Mouse (Mus musculus) A20 (cell line): Measurements from ENCODE around the gene Map4k5.
A peak's percentile ranks its signal among the peaks of the same experiment; 100 is the strongest.

Experiments
- DNase-seq: peaks from one replicate; pipeline ENCODE4 v3.0.0-alpha.2; 2011; ENCODE audit warnings: low read depth, low spot score

Gene Map4k5

DNA sequence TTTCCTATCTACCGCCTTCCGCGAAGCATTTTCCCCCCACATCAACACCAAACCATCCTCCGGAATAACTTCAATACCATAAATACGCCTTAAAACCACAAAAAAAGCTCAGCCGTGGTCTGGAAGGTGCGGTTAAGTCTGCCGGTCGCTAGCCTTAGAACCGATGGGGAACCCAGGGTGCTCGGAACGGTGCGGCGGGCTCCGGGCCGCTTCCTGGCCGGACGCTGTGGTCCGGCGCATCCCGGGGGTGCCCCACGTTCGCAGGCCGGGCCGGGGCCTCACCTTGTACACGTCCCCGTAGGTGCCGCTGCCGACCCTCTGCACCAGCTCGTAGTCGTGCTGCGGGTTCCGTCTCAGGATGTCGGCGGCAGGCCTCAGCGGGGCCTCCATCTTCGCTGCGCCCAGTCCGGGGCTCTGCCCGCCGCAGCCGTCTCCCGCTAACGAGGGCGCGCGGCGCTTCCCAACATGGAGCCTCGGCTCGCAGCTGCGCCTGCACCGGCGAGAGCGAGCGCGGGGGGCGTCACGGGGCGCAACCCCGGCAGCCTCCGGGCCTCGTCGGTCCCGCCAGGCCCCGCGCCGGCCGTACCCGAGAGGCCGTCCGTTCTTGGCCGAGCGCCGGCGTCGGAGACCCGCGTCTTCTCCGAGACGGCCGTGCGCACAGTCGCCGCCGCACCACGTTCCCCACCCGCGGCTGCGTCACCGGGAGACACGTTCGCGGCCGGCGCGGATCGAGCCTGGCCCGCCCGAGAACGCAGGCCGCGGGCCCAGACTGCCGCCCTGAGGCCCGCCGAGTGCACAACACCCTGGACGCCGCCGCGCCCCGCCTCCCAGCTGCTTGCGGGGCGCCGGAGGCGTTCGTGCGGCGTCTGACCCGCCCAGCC, at the start of gene Map4k5, which contains the start of gene Atl1:
TSS of gene Map4k5 (minus strand) at position 830 of the 881 bp plus-strand sequence.
TSS of gene Atl1 (plus strand) at position 244 of the 881 bp plus-strand sequence.
- peak; percentile 90 for DNase-seq

DNA sequence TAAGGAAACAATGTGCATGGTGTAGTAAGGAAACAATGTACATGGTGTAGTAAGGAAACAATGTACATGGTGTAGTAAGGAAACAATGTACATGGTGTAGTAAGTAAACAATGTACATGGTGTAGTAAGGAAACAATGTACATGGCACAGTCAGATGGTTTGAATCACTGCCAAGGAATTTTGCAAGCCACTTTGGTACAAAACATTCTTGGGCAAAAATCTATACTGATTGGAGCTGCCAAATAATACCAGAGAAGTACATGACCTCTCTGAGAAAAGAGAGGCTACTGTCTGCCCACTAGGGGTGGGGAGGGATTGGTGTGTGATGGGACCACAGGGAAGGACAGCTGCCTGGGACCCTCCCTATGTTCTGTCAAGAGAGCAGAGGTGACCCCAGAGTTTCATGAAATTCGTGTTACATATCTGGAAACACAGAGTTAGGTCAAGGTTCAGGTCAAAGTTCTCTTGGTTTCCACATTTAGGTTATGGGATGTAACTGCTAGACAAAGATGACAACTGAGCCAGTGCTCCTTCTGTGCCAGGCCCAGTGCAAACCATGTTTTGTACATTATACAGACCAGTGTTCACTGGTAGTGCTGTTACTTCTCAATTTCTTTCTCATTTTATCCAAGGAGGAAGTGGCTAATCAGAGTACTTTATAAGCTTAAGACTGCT, 48.8 kb upstream of the Map4k5 start:
- no peak for DNase-seq

DNA sequence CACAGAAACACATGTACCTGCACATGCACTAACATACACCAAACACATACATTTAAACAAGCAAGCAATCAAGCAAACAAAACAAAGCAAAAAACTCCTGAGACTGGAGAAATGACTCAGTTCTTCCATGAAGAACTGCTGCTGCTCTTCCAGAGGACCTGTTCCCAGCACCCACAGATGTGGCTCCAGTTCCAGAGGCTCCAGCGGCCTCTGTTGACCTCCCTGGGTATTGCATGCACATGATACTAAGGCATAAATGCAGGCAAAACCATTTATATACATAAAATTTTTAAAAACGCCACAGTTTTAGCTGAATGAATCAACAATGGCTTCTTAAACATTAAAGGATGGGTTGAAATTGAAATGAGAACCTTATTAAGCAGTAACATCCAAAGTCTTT, 46.3 kb upstream of the Map4k5 start:
- DNase-seq = peak; percentile 48

DNA sequence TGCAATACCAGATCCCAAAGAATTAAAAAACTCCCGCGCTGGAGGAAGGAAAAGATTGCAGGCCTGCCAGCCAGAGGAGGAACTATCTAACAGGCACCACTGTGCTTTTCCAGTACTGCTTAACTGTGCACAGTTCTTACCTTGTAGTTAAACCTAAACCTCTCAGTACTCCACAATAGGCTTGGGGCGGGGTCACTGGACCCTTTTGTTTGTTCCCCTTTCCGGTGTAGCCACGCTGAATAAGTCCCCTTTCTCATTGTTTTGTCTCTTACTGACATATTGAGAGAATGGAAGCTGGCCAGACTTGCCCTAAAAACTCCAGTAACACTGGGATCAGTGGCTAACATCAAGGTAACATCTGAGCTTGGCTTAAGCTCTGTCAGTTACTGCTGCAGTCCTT, 44.7 kb upstream of the Map4k5 start:
- no peak for DNase-seq

GRCm38 (mm10) chr12:69926716-69927115, 33.7 kb upstream of the Map4k5 start:
- no peak for DNase-seq

DNA sequence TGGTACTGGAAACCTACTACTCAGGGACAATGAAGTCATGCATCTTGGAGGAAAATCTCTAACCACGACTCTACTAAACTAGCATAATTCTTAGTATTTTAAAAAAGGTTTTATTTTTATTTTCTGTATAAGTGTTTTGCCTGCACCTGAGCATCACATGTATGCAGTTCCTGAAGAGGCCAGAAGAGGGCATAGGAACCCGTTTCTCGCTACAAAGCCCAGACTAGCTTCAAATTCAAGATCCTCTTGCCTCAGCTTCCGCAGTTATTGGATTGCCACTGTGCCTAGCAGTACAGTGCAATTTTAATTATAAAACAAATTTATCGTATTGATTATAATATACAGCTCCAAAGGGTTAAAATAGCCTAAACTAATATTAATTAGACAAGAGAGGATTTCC, 31.0 kb upstream of the Map4k5 start:
- peak; percentile 74 for DNase-seq

- no peak for DNase-seq
These were observed 30.6 kb upstream of the Map4k5 start for GRCm38 (mm10) chr12:69923603-69924002.

DNA sequence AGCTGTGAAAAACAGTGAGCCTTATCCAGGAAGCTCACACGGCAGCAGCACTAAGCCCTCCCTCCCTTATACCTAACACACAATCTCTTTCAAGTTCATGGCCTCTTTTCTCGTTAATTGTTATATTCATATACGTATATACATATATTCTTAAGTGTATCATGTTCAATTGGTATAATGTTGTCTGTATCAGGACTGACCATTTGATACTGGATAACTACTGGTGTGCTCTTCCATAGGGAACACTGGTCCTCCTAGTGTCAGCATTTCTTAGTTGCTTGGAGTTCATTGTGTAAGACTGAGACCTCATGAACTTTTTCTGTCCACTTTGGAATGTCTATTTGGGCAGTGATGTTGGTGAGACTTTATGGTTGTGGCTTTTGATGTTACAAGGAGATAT, 30.1 kb upstream of the Map4k5 start:
- DNase-seq = no peak

- DNase-seq = no peak
These were observed 29.1 kb upstream of the Map4k5 start for GRCm38 (mm10) chr12:69922099-69922498.

DNA sequence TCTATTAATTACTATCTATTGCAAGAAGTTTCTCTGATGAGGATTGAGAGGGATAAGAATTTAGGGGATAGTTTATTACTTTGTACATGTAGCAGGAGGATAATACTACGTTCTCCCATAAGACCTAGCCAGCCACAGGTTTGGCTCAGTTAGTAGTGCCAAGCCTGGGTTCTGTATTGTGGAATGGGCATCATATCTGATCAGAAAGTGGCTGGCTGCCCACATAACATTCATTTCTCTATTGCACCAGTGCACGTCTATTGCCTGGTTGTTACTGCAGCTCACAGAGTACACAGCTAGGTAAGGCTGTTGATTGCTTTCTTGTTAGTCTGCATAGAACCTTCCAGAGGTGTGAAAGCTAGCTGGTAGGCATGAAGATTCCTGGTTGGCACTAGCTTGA, 24.9 kb upstream of the Map4k5 start:
- no peak for DNase-seq

DNA sequence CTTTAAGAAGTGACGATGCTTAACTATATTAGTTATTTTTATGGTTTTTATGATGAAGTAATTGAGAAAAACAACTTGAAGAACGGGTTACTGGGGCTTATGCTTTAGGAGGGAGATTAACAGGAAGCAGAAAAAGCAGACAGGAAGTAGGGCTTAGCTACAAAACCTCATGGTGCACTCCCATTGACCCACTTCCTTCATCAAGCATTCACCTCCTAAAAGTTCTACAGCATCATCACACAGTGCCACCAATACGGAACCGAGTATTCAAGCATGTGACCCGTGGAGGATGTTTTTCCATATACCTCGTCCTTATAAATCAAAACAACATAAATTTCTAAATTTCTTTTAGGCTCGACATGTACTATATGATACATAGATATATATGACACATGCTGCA, 19.7 kb upstream of the Map4k5 start:
- no peak for DNase-seq

DNA sequence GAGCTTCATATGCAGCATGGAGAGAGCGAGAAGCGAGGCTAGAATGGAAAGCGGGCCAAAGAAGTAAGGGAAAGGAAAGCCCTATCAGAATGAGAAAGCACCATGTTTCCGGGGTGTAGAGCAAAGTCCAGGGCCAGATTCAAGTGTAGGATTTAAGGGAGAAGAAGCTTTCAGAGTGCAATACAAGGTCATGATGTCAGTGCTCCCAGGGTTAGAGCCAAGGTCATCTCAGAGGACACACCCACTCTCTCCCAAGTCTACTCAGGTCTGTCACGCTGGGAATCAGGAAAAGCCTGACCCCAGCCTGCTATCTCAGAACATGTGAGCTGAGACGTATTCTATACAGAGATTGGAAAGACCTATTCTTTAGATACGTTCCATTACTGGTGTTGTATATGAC, 18.9 kb upstream of the Map4k5 start:
- no peak for DNase-seq

GRCm38 (mm10) chr12:69908511-69908900, 15.5 kb upstream of the Map4k5 start:
- DNase-seq = no peak

DNA sequence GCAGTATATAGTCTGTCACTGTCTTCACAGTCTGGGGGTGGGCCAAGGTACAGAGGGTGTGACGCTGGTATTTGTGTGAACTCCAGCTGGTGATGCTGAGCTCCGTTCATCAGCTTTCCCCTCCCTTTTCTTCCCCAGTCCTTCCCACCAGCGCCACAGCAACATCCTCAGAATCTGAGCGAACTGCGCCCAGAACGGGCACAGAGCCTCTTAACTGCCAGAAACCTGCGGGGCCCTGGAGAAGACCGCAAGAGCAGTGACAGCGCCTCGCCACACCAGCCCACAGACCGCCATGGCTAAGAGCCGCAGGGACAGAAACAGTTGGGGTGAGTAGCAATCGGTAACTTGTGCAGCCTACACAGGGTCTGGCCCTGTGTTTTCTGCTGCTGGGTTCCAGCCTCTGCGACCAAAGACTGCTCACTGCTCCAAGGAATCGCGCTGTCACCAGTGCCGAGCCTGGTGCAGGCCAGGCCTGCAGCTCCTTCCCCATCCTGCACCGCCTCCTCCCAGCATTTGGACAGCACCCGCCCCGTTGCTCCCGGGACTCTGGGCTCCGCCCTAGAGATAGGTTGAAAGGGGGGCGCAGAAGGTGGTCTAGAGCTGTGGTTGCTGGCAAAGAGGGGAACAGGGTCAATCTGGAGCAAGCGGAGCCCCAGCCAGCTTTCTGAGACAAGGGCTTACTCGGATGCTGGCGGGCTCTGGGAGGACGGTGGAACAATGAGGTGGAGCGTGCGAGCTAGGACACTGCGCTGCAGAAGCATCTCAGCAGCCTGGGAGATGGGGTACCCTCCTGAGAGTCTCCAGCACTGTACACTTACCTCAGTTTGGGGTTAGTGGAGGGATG, 14.9 kb upstream of the Map4k5 start:
- no peak for DNase-seq

- no peak for DNase-seq
These were observed 12.0 kb upstream of the Map4k5 start for GRCm38 (mm10) chr12:69904991-69905390.

GRCm38 (mm10) chr12:69898119-69898518, 5.1 kb upstream of the Map4k5 start:
- no peak for DNase-seq

DNA sequence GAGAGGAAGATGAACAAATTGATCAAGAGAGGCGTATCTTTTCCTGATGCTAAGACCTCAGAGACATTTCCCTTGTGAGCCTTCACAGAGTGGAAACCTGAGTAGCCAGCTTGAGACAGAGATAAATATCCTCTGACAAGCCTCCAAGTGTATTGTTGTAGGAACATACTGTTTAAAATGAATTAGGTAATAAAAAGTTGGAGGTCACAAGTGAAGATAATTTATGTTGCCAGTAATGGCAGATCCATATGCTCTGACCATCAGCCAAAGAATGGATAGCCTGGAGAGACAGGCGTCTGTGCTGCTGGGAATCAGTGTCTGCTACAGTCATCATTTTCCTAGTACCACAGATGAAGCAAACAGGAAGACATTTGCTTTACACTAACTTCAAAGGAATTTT, 2.0 kb upstream of the Map4k5 start:
- DNase-seq = no peak

DNA sequence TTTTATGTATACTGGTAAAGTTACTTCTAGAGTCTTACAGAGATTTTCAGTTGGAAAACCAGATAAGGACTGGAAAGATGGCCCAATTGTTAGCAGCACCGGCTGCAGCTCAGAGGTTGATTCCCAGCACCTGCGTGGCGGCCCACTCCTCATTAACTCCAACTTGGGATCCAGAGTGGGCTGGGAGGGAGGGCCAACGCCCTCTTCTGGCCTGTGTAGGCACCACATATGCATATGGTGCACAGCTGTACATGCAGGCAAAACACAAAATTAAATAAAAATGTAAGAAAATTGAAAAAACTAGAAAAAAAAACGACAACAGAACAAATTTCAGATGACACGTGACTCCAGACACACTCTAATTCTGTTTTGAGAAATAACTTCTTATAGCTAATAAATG, 927 bp upstream of the Map4k5 start:
- DNase-seq = peak; percentile 40

DNA sequence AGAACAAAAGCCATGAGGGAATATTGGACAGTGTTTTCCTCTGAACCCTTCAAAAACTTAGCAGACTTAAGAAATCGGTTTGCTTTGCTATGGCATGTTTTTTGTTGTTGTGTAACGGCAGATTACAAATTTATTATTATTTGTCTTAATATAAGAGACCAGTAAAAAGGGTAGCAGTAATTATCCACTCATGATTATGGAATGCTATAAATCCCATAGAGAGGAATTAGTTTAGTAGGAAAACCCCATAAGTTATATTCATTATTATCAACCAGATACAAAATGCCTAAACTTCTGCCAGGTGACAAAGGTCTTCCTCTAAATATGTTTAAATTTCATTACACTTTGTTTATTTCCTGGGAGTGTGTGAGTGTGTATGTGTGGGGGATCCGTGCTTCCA, 1.3 kb downstream of the Map4k5 start:
- DNase-seq = peak; percentile 18

GRCm38 (mm10) chr12:69890476-69890875, 2.5 kb downstream of the Map4k5 start:
- peak; percentile 14 for DNase-seq

GRCm38 (mm10) chr12:69890051-69890450, 2.9 kb downstream of the Map4k5 start:
- DNase-seq = no peak

GRCm38 (mm10) chr12:69888345-69888744, 4.7 kb downstream of the Map4k5 start:
- no peak for DNase-seq
